Mouse (Mus musculus) WW6 (cell line): ENCODE data around the gene Galnt15.
"Not testable (repeated sequence)": the region's sequence is repeated elsewhere in the genome, so short reads cannot be mapped to it uniquely, and the experiment has no call there.

Source experiments
- DNase-seq: peaks from one replicate; pipeline ENCODE4 v3.0.0-alpha.2; 2013; ENCODE audit warnings: low read depth, low spot score

Gene Galnt15

DNA sequence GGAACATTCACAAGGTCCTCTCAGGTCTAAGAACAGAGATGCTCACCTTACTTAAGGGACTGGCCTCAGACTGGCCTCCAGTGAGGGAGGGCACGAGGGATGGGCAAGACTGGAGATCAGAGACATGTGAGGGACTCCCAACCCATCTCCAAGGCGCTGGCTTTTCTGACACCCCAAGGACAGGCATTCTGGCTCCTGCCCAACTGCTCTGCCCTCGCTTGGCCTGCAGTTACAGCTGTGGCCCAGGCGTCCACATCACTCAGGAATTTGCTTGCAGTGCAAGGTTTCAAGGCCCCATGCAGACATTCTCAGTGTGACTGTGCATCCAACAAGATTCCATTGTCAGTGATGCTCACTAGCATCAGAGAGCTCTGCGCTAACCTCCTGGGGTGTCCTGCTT lies 7.7 kb downstream of the Galnt15 start:
- DNase-seq = no peak

DNA sequence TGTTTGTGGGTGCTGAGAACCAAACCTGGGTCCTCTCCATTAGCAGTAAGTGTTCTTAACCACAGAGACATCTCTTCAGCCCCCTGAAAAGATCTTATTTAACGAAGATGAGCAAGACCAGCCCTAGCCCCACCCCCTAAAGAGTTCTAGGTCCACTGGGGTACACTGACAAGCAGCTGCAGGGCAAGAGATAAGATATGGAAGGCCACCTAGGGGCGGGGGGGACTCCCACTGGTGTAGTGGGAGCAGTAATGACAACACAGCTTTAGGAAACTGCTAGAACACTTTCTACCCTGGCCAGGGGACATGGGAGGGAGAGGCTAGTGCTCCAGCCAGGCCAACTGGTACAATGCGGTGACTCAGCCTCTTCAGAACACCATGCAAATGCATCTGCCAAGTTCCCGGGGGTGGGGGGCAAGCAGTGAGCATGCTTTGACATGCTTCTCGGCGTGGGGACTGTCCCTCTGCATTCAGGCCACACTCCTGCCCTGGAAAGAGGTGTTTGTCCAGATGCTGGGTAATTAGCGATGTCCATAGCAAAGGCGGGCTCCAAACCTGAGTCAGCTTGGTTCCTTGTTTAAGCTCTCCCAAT lies 9.0 kb downstream of the Galnt15 start:
- no peak for DNase-seq

DNA sequence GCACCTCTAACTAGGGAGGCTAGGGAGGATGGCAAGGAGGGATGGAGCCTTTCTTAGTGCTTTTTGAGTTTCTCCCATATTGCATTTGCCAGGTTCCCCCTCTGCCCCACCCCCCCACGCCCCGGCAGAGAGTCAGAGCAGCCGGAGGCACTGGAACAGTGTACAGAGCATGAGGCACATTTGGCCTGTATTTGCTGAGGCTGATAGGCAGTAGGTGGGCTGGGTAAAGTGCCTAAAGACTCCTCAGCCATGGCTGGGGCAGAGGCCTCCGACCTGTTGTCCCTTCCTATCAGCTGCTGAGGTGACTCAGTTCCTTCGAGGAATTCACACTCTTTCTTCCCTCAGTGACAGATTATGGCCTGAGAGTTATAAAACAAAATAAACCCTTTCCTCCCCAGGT lies 13.3 kb downstream of the Galnt15 start:
- DNase-seq = no peak

DNA sequence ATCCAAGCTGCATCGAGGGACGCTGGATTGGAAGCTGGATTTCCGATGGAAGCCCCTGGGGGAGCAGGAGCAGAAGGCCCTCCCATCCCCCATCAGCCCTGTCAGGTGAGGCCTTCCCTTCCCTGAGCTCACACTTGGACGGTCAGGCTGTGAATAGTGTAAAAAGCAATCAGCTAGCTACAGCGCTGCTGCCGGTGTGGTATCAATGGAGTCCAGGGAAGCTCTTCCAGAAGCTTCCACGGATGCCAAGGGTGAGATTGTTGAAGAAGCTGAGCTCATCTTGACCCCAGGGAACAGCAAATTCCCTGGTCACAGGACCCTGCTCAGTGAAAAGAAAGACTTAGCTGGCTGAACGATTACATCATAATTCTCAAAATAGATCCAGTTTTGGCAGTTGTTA lies 17.6 kb downstream of the Galnt15 start:
- no peak for DNase-seq

DNA sequence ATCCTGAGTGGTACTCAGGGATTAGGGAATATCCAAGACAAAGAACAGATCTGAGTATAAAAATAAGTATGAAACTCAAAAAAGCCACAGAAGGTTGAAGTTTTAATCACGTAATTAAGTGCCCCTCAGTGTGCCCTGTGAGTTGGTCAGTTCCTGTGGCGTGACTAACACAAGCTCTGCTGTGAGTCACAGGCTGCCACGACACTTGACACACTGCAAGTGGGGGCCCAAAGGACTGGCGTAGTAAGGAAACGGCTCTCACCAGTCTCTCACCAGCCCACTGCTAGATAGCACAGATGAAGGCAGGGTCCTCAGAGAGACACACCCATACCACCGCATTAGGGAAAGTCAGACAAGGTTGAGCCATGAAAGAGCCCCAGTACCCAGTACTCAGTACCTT lies 21.4 kb downstream of the Galnt15 start:
- DNase-seq = no peak

DNA sequence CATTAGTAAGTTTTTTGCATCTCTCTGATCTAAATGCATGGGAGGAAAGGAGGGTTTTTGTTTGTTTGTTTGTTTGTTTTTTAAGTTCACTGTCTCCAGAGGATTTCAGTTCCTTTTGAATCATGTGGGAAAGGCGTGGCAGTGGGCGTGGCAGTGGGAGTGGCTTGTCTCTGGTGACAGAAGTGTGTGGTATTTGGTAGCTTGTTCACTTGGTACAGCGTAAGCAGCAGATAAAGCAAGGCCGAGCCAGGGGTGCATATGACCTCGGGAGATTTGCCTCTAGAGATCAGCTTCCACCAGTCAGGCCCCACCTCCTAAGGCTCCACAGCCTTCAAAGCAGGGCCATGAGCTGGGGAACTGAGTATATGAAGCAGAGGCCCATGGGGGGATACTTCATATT lies 25.1 kb downstream of the Galnt15 start:
- DNase-seq = no peak

DNA sequence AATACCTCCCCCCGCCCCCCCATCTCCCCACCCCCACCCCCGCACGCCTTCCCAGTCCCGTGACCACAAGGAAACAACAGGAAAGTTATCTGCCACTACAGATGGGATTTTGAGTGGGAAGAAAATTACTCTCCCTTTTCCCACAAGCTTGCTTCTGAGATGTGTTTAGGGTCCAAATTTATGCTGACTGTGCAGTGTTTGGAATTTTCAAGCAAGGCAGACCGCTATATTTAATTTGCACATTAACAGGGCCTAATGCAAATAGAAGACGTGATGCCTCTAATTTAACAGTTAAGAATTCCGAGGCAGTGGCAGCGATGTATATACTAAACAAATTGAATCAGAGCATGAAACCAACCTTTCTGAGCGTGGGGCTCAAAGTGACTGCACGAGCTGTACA lies 26.0 kb downstream of the Galnt15 start:
- no peak for DNase-seq

DNA sequence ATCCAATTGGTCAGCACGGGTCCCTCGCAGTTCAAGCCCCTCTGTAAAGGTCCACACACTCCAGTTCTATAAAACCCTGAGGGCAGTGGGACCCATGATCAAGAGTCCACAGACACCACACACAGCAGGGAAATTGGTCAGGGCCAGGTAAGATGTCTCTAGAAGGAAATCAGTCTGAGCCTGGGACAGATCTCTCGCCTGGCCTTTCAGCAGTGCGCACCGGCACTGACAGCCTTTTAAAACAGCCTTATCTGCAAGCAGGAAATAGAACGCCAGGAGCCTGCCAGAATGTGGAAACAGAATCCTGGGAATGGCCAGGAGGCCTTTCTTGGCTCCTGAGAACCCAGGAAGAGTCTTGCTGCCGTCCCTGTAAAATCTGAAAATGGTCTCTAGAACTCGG lies 27.0 kb downstream of the Galnt15 start:
- no peak for DNase-seq

DNA sequence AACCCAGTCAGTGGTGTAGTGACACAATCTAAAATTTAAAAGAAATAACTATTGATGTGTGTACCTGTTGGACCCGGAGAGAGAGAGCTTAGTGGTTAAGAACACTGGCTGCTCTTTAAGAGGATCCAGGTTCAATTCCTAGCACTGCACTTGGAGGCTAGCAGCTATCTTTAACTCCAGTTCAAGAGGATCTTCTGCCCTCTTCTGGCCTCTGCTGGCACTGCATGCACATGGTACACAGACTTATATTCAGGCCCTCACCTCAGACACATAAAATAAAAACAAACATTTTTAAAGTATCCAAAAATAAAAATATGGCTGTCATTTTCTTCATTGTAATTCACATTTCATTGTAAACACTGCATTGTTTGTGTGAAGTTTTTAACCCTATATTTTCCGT lies 27.9 kb downstream of the Galnt15 start:
- no peak for DNase-seq

DNA sequence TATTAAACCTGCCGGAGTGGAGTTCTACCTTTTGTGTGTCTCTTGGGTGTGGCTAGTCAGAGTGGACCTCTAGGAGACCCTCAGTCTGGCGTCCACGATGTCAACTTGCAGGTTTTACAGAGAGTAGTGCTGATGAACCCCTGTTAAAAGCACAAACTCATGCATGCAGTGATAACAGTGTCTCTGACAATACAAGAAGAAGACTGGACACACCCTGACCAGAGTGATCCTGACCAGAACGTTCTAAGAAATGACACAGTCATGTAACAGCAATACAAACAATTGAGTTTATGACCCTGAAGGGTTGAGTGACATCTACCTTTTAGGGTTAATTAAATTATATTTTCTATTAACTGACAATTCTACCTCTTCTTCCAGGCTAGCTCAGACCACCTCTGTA lies 28.9 kb downstream of the Galnt15 start:
- no peak for DNase-seq

DNA sequence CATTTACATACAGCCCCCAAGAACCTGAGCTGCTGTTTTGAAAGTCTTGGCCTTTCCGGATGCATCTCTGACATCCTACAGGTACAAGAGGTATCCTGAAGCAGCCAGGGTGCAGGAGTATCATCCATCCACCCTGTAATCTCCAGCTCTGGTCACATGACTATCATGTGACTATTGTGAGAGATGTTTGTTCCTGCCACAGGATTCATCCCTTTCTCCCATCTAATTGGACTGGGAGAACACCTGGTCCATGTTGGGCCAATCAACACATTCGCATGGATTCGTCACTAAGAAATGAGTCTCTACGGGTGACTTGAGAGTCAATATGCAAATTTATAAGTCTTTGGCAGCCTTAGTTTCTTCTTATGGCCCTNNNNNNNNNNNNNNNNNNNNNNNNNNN lies 32.6 kb downstream of the Galnt15 start:
- DNase-seq = no peak

DNA sequence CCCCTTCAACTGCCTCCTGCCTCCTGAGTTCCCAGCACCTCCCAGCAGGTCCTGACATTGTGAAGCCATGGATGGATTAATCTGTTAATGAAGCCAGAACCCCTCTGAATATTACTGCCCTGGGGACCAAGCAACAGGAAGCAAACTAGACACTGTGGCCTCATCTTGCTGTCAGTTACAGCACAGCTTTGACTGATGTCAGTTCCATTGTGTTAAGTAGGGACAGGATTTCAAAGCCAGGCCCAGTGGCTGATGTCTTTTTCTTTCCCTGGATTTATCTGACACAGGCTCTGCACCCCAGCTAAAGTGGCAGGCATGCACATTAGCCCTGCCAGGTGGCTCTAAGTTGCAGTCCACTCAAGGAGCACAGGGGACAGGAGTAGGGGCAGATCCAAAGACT lies 44.0 kb downstream of the Galnt15 start:
- DNase-seq = no peak

DNA sequence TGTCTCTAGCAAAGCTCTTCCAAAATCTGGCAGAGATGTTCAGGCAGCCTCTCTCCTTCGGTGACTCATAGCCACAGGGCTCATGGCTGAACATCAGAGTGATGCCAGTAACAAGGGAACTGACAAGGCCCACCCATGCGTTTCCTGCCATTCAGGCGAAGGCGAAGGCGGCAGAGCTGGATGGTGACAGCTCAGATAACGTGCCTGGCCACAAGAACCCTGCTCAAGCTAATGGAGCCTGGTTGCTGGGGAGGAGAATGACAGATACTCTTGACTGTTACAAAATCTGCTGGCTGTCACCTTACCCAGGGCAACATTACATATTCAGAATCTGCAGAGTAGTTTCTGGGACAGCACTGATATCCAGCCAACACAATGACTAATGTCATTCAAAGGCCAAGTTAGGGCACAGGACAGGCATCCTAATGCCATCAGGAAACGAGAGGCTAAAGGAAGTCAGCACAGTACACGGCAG lies 44.5 kb downstream of the Galnt15 start:
- DNase-seq = no peak

DNA sequence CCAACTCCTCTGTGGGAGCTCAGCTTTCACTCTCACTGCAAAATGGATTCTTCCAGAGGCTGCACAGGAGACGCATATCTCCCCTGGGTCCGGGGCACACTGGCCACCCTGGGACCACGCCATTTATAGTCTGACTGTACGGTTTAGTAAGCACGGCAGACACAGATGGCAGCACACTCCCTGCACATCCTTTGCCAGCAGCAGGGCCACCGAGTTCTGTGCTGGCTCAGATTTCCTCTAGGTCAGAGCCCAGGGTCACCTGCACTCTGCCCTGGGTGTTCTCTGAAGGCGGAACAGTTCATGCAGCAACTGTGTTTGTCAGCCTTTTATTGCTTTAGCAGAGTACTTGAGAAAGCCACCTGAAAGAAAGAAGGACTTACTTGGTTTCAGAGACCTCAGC lies 45.1 kb downstream of the Galnt15 start:
- DNase-seq = no peak

DNA sequence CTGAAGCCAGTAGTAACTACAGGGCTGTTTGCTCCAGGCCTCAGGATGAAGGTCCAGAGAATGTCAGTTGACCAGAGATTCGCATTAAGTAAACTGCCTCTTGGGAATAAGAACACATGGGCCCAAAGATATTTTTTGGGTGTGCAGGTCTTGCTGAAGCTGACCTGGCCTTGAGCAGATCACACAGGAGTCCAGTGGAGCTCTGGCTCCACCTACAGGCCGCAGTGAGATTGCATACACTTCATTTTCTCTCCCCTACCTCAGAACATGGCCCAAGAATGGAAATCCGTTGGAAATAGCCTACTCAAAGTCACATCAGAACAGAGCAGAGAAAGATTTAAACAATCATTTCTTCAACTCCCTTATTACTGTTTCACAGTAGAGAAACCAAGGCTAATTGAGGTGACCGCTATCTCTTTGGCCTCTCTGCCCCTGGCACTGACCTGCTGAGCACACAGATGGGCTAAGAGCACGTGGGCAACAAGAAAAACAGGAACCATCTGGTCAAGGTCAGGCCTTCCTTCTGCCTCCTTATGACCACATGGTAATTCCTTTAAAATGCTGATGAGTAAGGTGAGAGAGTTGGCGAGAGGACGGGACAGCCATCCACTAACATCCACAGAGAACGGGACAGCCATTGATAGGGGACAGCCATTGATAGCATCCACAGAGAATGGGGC lies 48.2 kb downstream of the Galnt15 start:
- peak; percentile 61 for DNase-seq

DNA sequence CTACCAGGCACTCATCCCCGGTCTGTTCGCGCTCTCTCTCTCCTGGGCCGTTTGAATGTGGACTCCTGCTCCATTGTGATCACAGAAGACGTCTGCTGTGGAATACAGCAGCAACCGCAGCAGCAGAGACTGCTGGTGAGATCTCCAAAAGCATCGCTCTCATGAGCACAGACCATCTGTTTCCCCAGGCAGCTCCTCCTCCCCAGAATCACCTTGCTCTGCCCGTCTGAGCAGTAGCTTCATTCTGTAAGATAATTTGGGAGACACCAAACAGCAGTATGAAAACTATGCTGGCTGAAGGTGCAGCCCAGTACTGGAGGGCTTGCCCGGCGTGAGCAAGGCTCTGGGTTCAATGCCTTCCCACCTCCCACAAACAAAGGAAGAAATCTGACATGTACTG lies 52.2 kb downstream of the Galnt15 start:
- no peak for DNase-seq

DNA sequence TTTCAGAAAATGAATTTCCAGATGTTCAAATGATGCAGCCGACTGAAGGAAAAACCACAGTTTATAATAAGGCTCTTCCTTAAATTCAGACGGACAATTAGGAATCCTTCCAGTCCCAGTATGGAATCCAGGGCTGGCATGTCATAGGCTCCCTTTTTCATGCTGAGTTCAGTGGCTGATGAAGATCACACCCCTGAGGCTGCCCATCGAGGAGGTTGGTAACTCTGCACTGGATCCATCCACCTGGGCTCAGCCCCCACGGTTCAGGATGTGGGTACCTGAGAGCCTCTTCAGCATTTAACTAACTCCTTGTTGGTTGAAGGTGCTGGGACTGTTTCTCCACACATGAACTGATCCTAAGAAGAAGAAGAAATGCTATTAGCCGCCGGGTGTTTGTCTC lies 54.1 kb downstream of the Galnt15 start:
- no peak for DNase-seq

DNA sequence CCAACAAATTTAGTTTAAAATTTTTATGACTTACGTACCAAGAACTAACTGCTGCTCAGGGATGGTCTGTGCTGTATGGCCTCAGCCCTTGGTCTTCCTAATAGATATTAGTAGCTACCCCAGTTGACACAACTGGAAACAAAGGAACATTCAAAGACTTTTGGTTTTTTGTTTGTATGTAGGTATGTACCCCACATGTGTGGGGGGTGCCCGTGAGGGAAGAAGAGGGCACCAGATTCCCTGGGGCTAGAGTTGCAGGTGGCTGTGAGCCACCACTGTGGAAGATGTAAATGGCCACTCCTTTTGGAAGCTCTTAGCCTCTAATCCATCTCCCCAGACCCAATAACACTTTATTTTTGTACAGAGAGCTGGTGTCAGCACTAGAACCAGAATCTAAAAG lies 54.7 kb downstream of the Galnt15 start:
- DNase-seq = no peak

DNA sequence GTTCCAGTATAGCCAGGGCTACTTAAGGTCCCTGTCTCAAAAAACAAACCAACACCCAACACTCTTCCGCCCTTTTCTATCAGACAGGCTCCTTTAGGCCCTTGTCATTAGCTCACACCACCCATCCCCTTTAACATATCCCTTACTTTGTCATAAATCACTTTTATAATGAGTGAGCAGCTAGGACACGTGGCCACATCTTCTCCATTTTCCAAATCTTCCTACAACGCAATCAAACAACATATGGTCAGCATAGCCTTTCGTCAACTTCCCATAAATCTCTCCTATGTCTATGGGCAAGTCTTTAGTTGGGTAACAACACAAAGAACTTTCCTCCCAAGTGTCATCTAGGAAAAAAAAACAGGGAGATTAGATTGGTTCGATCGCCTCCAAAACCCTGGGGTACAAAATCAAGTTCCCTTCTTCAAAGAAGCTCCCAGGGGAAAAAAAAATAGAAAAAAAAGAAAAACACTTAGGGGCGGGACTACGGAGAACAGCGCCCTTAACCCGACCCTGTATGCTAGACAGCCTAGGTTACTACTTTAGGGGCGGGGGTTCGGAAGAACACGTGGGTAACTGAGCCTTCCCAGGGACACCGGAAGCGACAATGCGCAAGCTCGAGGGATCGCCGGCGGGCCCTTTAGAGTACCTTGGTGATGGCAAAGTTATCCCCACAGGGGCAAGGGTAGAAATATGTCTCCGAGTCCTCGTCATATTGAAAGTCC lies 56.1 kb downstream of the Galnt15 start, which contains the start of gene Oxnad1:
TSS of gene Oxnad1 (plus strand) at position 614 of the 725 bp plus-strand sequence.
- DNase-seq = peak; percentile 82

DNA sequence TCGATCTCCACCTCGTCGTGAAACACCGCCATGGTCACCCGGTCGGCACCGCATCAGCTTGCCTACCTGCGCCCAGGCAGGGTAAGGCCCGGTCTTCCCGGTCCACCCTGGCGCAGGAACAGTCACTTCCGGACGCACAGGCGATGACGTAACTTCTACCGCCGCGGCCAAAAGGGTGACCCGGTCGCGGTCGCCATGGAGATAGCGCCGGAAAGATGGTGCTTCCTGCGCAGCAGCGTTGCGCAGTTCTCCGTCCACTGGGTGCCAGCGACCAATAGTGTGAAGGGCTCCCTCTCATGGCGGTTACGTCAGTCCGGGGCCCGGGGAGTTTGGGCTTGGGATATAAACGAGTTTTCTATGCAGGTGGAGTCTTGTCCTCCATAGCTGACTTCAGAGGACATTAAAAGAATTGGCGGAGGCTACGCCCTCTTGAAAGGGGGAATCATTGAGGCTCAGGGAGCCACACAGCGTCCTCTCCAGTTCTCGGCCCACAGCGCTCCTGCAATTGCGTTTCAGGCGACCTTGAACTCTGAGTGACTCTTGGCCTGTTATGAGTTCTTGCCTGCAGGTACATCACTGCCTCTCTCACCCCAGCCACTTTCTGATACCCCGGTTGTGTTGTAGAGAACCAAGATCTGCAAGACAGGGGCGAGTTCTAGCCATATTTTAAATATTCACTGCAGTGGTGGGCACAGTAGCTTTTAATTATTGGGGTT lies 56.9 kb downstream of the Galnt15 start, which contains the start of gene Dph3:
TSS of gene Dph3 (minus strand) at position 244 of the 716 bp plus-strand sequence.
- DNase-seq = peak; percentile 99

DNA sequence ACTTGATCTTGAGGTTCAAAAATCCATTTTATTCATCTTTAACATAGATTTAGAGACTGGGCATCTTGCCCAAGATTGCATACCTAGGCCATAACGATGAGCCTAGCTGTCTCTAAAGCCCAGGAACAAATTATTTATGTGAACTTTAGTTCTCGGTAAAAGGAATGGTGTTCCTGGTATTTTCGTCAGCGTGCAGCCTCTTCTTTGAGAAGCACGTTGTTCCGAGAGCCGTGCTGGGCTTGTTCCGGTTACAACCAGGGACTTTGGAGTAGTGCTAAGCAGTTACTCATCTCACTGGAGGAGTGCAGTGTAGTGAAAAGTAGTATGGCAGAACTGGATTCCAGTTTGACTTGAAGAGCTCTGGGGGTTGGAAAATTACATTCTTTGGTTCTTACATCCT lies 57.4 kb downstream of the Galnt15 start:
- no peak for DNase-seq

DNA sequence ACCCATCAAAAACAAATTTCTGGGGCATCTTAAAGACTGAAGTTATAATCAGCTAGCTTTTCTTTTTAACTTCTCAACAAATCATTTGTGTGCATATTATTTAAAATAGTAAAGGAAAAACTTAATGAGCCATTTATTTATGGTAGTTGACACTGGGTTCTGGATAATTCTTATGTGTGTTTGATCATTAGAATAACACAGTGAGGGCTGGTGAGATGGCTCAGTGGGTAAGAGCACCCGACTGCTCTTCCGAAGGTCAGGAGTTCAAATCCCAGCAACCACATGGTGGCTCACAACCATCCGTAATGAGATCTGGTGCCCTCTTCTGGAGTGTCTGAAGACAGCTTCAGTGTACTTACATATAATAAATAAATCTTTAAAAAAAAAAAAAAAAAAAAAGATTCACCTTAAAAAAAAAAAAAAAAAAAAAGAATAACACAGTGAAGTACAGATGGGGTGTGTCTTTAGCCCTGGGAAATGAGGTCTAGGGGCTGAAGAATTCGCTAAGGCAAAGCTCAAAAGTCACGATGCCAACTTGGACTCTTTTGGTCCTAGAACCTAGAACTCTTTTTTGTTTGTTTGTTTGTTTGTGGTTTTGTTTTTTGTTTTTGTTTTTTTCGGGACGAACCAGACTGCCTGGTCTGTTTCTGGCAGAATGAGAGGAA lies 58.9 kb downstream of the Galnt15 start:
- not testable (repeated sequence) for DNase-seq
